Comparison of ENCODE assay signal across 9 mouse cellular contexts in the genomic region with DNA sequence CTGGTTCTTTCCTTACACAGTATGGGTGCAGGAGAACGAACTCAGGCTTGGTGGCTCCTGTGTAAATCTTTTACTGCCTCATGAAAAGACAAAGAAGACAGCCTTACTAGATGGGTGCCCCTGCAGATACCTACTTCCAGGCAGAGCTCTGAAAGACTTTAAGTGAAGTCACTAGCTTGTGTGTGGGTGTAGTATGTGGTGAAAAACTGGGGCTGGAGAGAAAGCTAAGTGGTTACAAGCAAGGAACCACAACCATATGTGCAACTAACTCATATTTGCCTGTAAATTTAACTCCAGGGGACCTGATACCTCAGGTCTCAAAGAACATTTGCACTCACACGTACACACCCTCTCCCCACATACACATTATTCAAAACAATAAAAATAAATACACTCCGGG. TPM values are rescaled to one million over a fixed set of nuclear protein-coding genes. Genes with fewer than 3 reads are reported as not detected.
DNase-seq lines count a peak whose midpoint lies in the region; ATAC-seq and TF ChIP-seq lines count a peak whose summit lies in the region.
"Had no signal": no experiment of that assay in that cellular context is flagged by ENCODE, and none has a peak within 500 bp of the region (broad histone marks: within the 10 kb centered on the region; RNA-seq: fewer than 3 reads in every experiment).

No protein-coding gene starts in this region.

- H3K27me3 ChIP-seq in heart, embryonic 16.5 days (ENCODE audit: control insufficient read depth, insufficient read depth, low read length) = no peaks in the 10 kb centered on the region
- H3K27me3 ChIP-seq in hindbrain, embryonic 14.5 days (ENCODE audit: control insufficient read depth, insufficient read depth, low read length) = no peaks in the 10 kb centered on the region
- H3K27me3 ChIP-seq in midbrain, embryonic 14.5 days (ENCODE audit: control insufficient read depth, insufficient read depth, low read length) = no peaks in the 10 kb centered on the region
- H3K27me3 ChIP-seq: Patski had no signal

- peak overlapping the region; percentile 58; the same call in 1 of the 2 replicates for H3K27ac ChIP-seq in heart, embryonic 16.5 days (ENCODE audit: low read length)
- 0 out of 2 replicates have a peak overlapping the region, but pooled peaks have one; percentile 25 for H3K27ac ChIP-seq in bone marrow macrophage, adult 2 months (ENCODE audit: insufficient read depth, low read depth, low read length)
- peak overlapping the region; percentile 73 for H3K27ac ChIP-seq in hindbrain, embryonic 14.5 days
- H3K27ac ChIP-seq in midbrain, embryonic 14.5 days (replicated peaks; ENCODE audit: low read depth, low read length) = peak overlapping the region; percentile 83

- peak overlapping the region; percentile 93 for H3K4me2 ChIP-seq in heart, embryonic 16.5 days (ENCODE audit: low read depth, low read length)
- peak overlapping the region; percentile 95 for H3K4me2 ChIP-seq in hindbrain, embryonic 14.5 days (replicated peaks)
- H3K4me2 ChIP-seq in midbrain, embryonic 14.5 days (ENCODE audit: low read length) = peak overlapping the region; percentile 93

- no peak for TF ChIP-seq CTCF in bone marrow macrophage, adult 2 months (IDR thresholded peaks at IDR 0.05; ENCODE audit: low read depth, low read length)

- peak overlapping the region; percentile 88 for H3K9ac ChIP-seq in heart, embryonic 16.5 days (ENCODE audit: low read length)
- H3K9ac ChIP-seq in hindbrain, embryonic 14.5 days = peak overlapping the region; percentile 82
- peak overlapping the region; percentile 73 for H3K9ac ChIP-seq in midbrain, embryonic 14.5 days (replicated peaks; ENCODE audit: low read length)

- no peak for TF ChIP-seq POLR2A in bone marrow macrophage, adult 2 months (IDR thresholded peaks at IDR 0.05; ENCODE audit: borderline replicate concordance, low read depth, low read length)

- peak overlapping the region; percentile 87 for H3K4me3 ChIP-seq in heart, embryonic 16.5 days (ENCODE audit: low read length)
- peak overlapping the region; percentile 80 for H3K4me3 ChIP-seq in bone marrow macrophage, adult 2 months (ENCODE audit: insufficient read depth, low read length)
- H3K4me3 ChIP-seq in hindbrain, embryonic 14.5 days (replicated peaks; ENCODE audit: low read length) = peak overlapping the region; percentile 69
- peak overlapping the region; percentile 86 for H3K4me3 ChIP-seq in midbrain, embryonic 14.5 days (replicated peaks; ENCODE audit: low read depth, low read length)

- WGBS in heart, embryonic 16.5 days = 25% methylated on average over 3 of the region's 3 CpGs
- 26% methylated on average over 3 of the region's 3 CpGs for WGBS in hindbrain, embryonic 14.5 days
- 25% methylated on average over 3 of the region's 3 CpGs for WGBS in midbrain, embryonic 14.5 days

- H3K9me3 ChIP-seq in heart, embryonic 16.5 days (replicated peaks; ENCODE audit: control insufficient read depth, low read length) = no peaks in the 10 kb centered on the region
- H3K9me3 ChIP-seq in hindbrain, embryonic 14.5 days (ENCODE audit: control insufficient read depth, low read length) = no peaks in the 10 kb centered on the region
- no peaks in the 10 kb centered on the region for H3K9me3 ChIP-seq in midbrain, embryonic 14.5 days (ENCODE audit: control insufficient read depth, low read length)

- no peak for ATAC-seq in heart, embryonic 16.5 days (replicated peaks; ENCODE audit: extremely low read depth, insufficient read depth, low FRiP score)
- no peak for ATAC-seq in hindbrain, embryonic 14.5 days (ENCODE audit: low FRiP score)
- no peak for ATAC-seq in midbrain, embryonic 14.5 days (ENCODE audit: low FRiP score, low TSS enrichment)

- DNase-seq in heart, postnatal 25 days (ENCODE audit: low spot score) = no peak
- no peak for DNase-seq in hindbrain, embryonic 14.5 days (ENCODE audit: low spot score)
- DNase-seq in midbrain, embryonic 14.5 days = no peak
- DNase-seq in spleen, adult 12 weeks (ENCODE audit: low spot score) = no peak
- no peak for DNase-seq in adrenal gland, postnatal 4 days (ENCODE audit: low spot score in 2 of 2)
- DNase-seq in left cerebral cortex, postnatal 36 days (ENCODE audit: low spot score in 2 of 2) = no peak

- intact Hi-C loops in heart, postnatal 25 days (cut with DNase I) = no loop called here
- intact Hi-C loops in left cerebral cortex, postnatal 36 days (cut with DNase I) = loop anchor here (1.0 kb wide), 1 partner anchor 30 kb away; a partner anchor contains a TSS

- peaks cover 41% of the 10 kb centered on the region for H3K4me1 ChIP-seq in heart, embryonic 16.5 days (ENCODE audit: control insufficient read depth, insufficient read depth, low read length)
- H3K4me1 ChIP-seq in bone marrow macrophage, adult 2 months (ENCODE audit: control insufficient read depth, insufficient read depth, low read length) = peaks cover 14% of the 10 kb centered on the region
- H3K4me1 ChIP-seq in hindbrain, embryonic 14.5 days (replicated peaks; ENCODE audit: control insufficient read depth, insufficient read depth, low read length) = peaks cover 47% of the 10 kb centered on the region
- H3K4me1 ChIP-seq in midbrain, embryonic 14.5 days (ENCODE audit: control insufficient read depth, insufficient read depth, low read length) = peaks cover 42% of the 10 kb centered on the region

- peaks cover 10% of the 10 kb centered on the region for H3K36me3 ChIP-seq in heart, embryonic 16.5 days (ENCODE audit: control insufficient read depth, insufficient read depth)
- H3K36me3 ChIP-seq in hindbrain, embryonic 14.5 days (replicated peaks; ENCODE audit: control insufficient read depth, insufficient read depth) = peaks cover 28% of the 10 kb centered on the region
- peaks cover 22% of the 10 kb centered on the region for H3K36me3 ChIP-seq in midbrain, embryonic 14.5 days (ENCODE audit: control insufficient read depth, insufficient read depth, low read length)

RNA-seq across cellular contexts. Expression of a gene that starts 0.5 kb away (rescaled TPM):
- polyA plus RNA-seq in heart, embryonic 16.5 days (2015; fragmentation: Nextera tagmentation; extraction: Ambion mirVana) = 108 TPM in 2 replicates
- 10 to 100 TPM; 45.5 to 51.0 TPM for total RNA-seq in heart, postnatal 25 days (2021)
- 69.7 and 70.6 TPM in 2 replicates for polyA plus RNA-seq in bone marrow macrophage, adult 2 months (2012; ENCODE audit: insufficient read depth, insufficient read length, missing spikeins)
- polyA plus RNA-seq in hindbrain, embryonic 14.5 days (2014; fragmentation: Nextera tagmentation; extraction: Ambion mirVana) = 145 and 151 TPM in 2 replicates
- 169 and 199 TPM in 2 replicates for polyA plus RNA-seq in midbrain, embryonic 14.5 days (2014; fragmentation: Nextera tagmentation; extraction: Ambion mirVana)
- total RNA-seq in adrenal gland, postnatal 4 days (2021) = 100 to 1,000 TPM; 134 to 137 TPM
- 10 to 100 TPM; 87.2 to 95.1 TPM for total RNA-seq in left cerebral cortex, postnatal 36 days (2021)

RNA-seq across cellular contexts. Expression of a gene that starts 2.2 kb away (rescaled TPM):
- 7.6 and 8.0 TPM in 2 replicates for polyA plus RNA-seq in heart, embryonic 16.5 days (2015; fragmentation: Nextera tagmentation; extraction: Ambion mirVana)
- 10 to 100 TPM in 1 of 2 experiments, 1 to 10 TPM in 1; 7.8 to 11.9 TPM for total RNA-seq in heart, postnatal 25 days (2021)
- 3.6 and 4.2 TPM in 2 replicates for polyA plus RNA-seq in bone marrow macrophage, adult 2 months (2012; ENCODE audit: insufficient read depth, insufficient read length, missing spikeins)
- polyA plus RNA-seq in hindbrain, embryonic 14.5 days (2014; fragmentation: Nextera tagmentation; extraction: Ambion mirVana) = 10.4 and 10.9 TPM in 2 replicates
- polyA plus RNA-seq in midbrain, embryonic 14.5 days (2014; fragmentation: Nextera tagmentation; extraction: Ambion mirVana) = 7.6 and 9.1 TPM in 2 replicates
- 10 to 100 TPM; 10.4 to 10.6 TPM for total RNA-seq in adrenal gland, postnatal 4 days (2021)
- 10 to 100 TPM; 28.5 to 31.7 TPM for total RNA-seq in left cerebral cortex, postnatal 36 days (2021)

RNA-seq across cellular contexts. Expression of a gene that starts 8.4 kb away (rescaled TPM):
- 3.1 and 7.4 TPM in 2 replicates for polyA plus RNA-seq in heart, embryonic 16.5 days (2015; fragmentation: Nextera tagmentation; extraction: Ambion mirVana)
- under 1 TPM in 1 of 2 experiments, not detected in 1; 0.45 TPM for total RNA-seq in heart, postnatal 25 days (2021)
- not detected in 2 replicates for polyA plus RNA-seq in bone marrow macrophage, adult 2 months (2012; ENCODE audit: insufficient read depth, insufficient read length, missing spikeins)
- polyA plus RNA-seq in hindbrain, embryonic 14.5 days (2014; fragmentation: Nextera tagmentation; extraction: Ambion mirVana) = 4.2 and 5.4 TPM in 2 replicates
- 4.3 and 4.9 TPM in 2 replicates for polyA plus RNA-seq in midbrain, embryonic 14.5 days (2014; fragmentation: Nextera tagmentation; extraction: Ambion mirVana)
- total RNA-seq in adrenal gland, postnatal 4 days (2021) = 1 to 10 TPM in 1 of 2 experiments, under 1 TPM in 1; 0.67 to 1.3 TPM
- under 1 TPM in 1 of 2 experiments, not detected in 1; 0.86 TPM for total RNA-seq in left cerebral cortex, postnatal 36 days (2021)

RNA-seq across cellular contexts. Expression of a gene that starts 12.5 kb away (rescaled TPM):
- 0.16 TPM in 1 of 2 replicates, not detected in the other for polyA plus RNA-seq in heart, embryonic 16.5 days (2015; fragmentation: Nextera tagmentation; extraction: Ambion mirVana)
- not detected for total RNA-seq in heart, postnatal 25 days (2021)
- 0.50 and 1.6 TPM in 2 replicates for polyA plus RNA-seq in bone marrow macrophage, adult 2 months (2012; ENCODE audit: insufficient read depth, insufficient read length, missing spikeins)
- not detected in 2 replicates for polyA plus RNA-seq in hindbrain, embryonic 14.5 days (2014; fragmentation: Nextera tagmentation; extraction: Ambion mirVana)
- polyA plus RNA-seq in midbrain, embryonic 14.5 days (2014; fragmentation: Nextera tagmentation; extraction: Ambion mirVana) = not detected in 2 replicates
- under 1 TPM in 1 of 2 experiments, not detected in 1; 0.20 TPM for total RNA-seq in adrenal gland, postnatal 4 days (2021)
- not detected for total RNA-seq in left cerebral cortex, postnatal 36 days (2021)

RNA-seq across cellular contexts. Expression of a gene that starts 13.9 kb away (rescaled TPM):
- polyA plus RNA-seq in heart, embryonic 16.5 days (2015; fragmentation: Nextera tagmentation; extraction: Ambion mirVana) = 62.7 and 76.1 TPM in 2 replicates
- 10 to 100 TPM in 1 of 2 experiments, 1 to 10 TPM in 1; 9.9 to 10.3 TPM for total RNA-seq in heart, postnatal 25 days (2021)
- 9.1 and 11.3 TPM in 2 replicates for polyA plus RNA-seq in bone marrow macrophage, adult 2 months (2012; ENCODE audit: insufficient read depth, insufficient read length, missing spikeins)
- 37.8 and 41.1 TPM in 2 replicates for polyA plus RNA-seq in hindbrain, embryonic 14.5 days (2014; fragmentation: Nextera tagmentation; extraction: Ambion mirVana)
- 18.0 and 28.7 TPM in 2 replicates for polyA plus RNA-seq in midbrain, embryonic 14.5 days (2014; fragmentation: Nextera tagmentation; extraction: Ambion mirVana)
- 10 to 100 TPM; 80.0 to 88.0 TPM for total RNA-seq in adrenal gland, postnatal 4 days (2021)
- 10 to 100 TPM; 11.2 to 16.0 TPM for total RNA-seq in left cerebral cortex, postnatal 36 days (2021)

Comparison
In these comparisons a context has a peak if more than half of its experiments do, and no peak if none do; other contexts are left out.
1. H3K27ac ChIP-seq: peak in every context shown above with its lines; median percentile 83 in midbrain, embryonic 14.5 days; 73 in hindbrain, embryonic 14.5 days; 58 in heart, embryonic 16.5 days; 25 in bone marrow macrophage, adult 2 months.